Mouse (Mus musculus) heart, adult 9 months (tissue): ENCODE data around the gene Carns1.

Source experiments
- DNase-seq, 2 experiments: peaks; one replicate each; pipeline ENCODE4 v3.0.0; 2022; ENCODE audit warnings: low spot score in 2 of 2

Gene Carns1

GRCm38 (mm10) chr19:4202149-4202548 lies 26.9 kb upstream of the Carns1 start:
- DNase-seq, result no peak

GRCm38 (mm10) chr19:4201291-4201909 lies 26.1 kb upstream of the Carns1 start, which contains the start of gene Rad9a:
Gene Rad9a (minus strand): TSS chr19:4201662.
- DNase-seq, result peak; percentile 97 to 98

DNA sequence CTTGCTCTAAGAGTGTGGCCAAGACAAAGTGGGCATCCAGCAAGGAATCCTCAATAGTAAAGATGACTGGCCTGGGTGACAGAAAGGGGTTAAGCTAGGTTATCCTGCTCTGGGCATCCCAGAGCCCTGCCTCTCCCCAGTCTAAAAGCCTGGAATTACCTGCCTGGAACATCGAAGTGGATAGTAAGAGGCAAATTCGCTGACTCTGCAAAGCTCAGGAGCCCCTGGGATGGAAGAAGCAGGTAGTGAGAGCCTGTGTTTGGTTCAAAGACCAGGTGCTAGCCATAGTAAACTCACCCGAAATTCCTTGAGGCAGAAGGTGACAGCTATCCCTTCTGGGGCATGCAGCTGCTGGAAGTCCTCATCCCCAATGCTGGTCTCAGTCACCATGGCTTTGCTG lies 21.9 kb upstream of the Carns1 start:
- DNase-seq, result no peak

DNA sequence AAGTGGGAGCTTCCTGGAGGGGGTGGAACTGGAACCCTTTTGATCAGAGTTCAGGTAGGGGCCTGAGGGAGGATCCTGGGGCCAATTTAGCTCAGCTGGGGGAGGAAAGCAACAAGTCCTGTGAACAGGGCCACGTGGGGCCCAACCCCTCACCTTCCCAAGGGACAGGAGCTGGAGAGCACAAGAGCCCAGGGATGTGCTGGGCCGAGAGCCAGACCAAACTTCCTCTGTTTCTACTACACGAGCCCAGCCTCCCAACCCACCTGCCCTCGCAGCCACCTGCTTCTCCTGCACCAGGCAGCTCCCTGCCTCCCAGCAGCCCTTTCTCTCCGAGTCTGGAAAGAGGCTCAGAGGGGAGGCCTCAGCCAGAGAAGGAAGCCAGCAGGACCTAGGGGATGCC lies 21.3 kb upstream of the Carns1 start:
- peak in 1 of 2 experiments; percentile 48 for DNase-seq

DNA sequence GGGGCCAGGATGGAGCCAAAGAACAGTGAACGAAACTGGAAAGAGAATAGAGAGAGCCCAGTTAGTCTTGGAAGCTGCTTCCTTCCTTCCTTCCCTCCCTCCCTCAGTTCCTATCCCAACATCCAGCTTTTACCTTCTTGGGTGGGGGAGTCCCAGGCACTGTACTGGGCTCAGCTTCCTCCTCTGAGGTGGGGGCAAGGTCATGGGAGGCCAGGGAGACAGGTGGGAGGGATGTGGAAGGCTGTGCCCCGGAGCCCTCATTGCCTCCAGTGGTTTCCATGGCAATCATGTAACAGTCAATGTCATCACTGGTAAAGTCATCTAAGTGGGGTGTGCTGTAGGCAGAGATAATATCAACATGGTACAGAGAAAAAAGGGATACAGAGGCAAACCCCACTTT lies 20.8 kb upstream of the Carns1 start:
- no peak for DNase-seq

- no peak for DNase-seq
Measured at GRCm38 (mm10) chr19:4194776-4195650, 19.7 kb upstream of the Carns1 start.

DNA sequence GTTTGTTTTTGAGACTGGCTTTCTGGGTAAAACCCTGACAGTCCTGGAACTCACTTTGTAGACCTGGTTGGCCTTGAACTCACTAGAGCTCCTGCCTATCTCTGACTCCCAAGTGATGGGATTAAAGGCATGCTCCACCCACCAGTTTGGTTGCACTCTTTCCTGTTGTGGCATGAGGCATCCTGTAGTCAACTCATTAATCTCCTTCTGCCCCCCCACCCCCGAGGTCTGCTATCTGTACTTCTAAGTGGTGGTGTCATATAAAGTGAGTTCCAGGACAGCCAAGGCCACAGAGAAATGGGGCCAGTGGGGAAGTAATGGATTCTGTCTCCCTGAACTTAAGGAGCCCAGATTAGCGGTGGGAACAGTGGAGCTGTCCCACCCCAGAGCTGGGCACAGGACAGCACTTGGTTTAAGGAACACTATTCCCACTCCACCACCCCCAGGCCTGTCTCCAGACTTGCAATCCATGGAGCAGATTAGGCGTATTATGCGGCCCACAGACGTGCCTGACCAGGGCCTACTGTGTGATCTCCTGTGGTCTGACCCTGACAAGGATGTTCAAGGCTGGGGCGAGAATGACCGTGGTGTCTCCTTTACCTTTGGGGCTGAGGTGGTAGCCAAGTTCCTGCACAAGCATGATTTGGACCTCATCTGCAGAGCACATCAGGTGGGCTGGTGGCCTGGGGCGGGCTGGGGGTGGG lies 18.9 kb upstream of the Carns1 start:
- DNase-seq, result no peak

DNA sequence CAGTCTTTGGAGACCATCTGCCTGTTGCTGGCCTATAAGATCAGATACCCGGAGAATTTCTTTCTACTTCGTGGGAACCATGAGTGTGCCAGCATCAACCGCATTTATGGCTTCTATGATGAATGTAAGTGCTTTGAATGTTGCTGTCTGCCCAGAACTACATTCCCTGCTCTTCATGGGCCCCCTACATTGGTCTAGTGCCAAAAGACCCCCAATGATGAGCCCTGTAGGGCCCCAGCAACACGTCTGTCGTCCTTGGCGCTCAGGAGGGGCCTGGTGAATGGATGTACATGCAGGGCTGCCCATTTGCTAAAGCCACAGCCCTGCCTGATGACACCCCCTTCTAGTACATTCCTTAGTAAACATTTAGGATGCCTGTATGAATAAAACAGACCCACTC lies 17.9 kb upstream of the Carns1 start:
- no peak for DNase-seq

GRCm38 (mm10) chr19:4192251-4192985 lies 17.1 kb upstream of the Carns1 start:
- DNase-seq, result no peak

DNA sequence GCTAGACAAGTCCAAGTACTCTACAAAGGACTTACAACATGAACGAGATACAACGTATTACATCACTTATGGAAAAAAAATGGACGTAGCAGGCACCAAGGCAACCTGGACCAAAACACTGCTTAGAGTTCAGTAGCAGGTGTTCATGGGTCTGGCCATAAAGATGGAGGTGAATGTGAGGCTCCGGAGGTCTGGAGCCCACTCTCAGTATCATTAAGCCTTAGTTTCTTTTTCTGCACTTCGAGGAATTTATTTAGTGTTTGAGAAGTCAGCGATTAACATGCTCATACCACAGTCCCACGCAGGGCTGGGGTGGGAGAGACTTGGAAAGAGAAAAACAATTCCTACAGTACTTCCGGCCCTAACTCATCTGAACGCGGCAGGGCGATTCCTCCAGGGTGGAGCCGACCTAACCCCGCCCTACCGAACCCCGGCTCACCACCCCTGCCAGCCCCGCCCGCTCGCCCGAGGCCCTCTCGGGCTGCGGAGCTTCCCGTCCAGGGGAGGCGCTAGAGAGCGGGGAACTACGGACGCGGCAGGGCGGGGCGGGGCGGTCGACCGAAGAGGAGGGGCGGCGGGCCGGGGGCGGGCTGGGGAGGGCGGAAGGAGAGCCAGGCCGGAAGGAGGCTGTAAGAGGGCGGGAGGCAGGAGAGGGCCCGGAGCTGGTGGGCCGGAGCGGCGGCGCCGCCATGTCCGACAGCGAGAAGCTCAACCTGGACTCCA lies 16.4 kb upstream of the Carns1 start, which contains the start of gene Ppp1ca:
Gene Ppp1ca (plus strand): TSS at position 538 of the 723 bp plus-strand sequence.
- peak; percentile 90 to 93 for DNase-seq

- no peak for DNase-seq
Measured at GRCm38 (mm10) chr19:4190831-4191334, 15.6 kb upstream of the Carns1 start, which contains the start of gene Tbc1d10c. Gene Tbc1d10c (minus strand): TSS chr19:4191284.

DNA sequence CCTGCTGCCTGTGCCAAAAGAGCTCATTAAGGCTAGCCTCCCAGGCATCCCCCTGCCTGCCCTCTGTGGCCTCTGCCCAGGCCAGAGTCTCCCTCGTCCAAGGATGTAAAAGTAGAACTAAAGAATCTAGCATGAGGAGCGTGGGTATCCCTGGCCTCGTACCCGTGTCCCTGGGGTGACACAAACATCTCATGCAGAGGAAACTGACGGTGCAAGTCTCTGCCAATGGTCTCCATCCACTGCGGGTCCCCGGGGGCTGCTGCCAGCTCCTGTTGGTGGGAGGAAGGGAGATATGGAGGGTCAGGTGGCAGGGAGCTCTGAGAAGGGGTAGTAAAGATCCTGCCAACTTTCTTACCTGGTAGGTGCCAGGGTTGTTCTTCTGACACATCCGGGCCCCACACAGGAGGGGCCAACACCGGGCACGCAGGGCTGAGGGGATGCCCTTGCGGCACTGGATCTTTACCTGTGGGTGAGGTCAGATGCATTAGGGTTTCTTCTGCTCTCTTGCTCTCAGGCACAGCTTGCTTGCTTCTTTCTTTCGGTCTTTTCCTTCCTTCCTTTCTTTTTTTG lies 13.9 kb upstream of the Carns1 start:
- DNase-seq, result no peak

GRCm38 (mm10) chr19:4187303-4187702 lies 12.0 kb upstream of the Carns1 start:
- no peak for DNase-seq

DNA sequence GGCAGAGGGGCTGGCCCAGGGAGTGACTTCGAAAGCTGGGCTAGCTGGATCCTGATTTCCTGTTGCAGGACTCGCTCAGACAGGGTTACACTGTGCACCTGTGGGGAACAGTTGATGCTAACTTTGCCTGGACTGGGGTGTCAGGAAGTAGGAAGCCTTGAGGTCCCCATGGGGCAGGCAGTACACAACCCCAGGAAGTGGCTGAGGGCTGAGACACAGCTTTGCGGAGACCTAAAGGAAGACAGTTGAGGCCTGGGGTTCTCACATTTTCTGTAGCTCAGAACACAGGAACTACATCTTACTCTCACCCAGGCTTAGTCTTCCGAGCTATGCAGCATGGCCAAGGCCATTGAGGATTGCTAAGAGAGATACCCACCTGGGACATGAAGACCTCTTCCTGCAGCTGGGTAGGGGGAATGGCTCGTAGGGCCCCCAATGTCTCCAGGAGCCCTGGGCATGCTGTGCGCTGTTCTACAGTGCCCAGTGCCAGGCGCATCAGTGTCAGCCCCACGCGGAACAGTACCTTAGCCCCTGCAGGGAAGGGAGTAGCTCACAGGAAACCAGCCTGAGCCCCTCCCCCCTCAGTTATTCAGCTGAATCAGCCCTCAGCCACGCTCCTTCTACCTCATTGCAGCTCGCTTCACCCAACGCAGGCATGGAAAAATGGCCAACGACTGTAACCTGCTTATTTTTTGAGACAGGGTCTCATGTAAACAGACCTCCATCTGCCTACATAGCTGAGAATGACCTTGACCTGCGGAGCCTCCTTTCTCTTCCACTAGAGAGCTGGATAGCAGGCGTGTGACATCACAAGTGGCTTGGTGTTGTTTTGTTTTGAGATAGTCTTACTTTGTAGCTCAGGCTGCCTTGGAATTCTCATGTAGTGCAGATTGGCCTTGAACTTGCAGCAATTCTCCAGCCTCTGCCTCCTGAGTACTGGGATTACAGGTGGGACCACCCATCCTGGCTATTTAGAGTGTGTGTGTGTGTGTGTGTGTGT lies 10.0 kb upstream of the Carns1 start:
- DNase-seq, result no peak

DNA sequence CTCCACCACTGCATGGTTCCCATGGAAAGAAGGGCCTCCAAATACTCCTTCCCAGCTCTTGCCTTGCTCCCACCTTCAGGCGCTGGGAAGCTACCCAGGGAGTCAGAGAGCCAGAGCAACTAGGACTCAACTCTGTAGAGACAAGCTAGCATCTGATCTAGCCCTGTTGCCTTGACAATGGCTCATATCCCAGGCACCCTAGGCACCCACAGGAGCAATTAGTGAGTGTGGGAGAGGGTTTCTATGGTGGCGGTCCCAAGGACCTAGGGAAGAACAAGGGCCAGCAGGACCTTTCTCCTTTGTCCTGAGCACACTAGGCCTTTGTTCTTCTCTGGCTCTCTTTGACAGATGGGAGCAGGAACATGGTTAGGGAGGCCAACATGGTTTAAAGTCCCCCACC lies 8.4 kb upstream of the Carns1 start:
- no peak for DNase-seq

- DNase-seq, result no peak
Measured at GRCm38 (mm10) chr19:4181892-4182291, 6.6 kb upstream of the Carns1 start.

GRCm38 (mm10) chr19:4180411-4180810 lies 5.1 kb upstream of the Carns1 start:
- no peak for DNase-seq

DNA sequence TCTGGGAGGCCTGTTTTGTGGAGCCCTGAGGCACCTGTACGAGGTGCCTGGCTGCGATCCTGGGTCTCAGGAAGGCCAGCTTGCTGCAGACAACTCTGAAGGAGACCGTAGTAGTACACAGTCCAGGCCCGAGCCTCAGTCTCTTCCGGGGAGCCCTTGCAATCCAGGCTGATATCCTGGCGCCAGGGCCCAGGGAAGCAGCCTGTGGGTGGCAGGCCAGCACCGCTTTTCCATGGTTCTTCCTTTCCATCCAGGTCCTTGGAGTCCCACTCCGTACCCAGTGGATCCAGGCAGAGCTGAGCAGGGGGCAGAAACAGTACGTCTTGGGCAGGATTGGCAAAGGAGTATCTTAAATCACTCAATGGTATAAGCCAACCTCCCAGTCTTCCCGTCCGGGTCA lies 2.4 kb downstream of the Carns1 start:
- no peak for DNase-seq
